Mouse (Mus musculus): ENCODE data around the gene Rhbdl3.

GRCm38 (mm10) chr11:80302536-80302935, 1.8 kb downstream of the Rhbdl3 start:
- TF ChIP-seq CTCF (IDR thresholded peaks at IDR 0.05) (no peak), POLR2A (IDR thresholded peaks at IDR 0.05; ENCODE audit: insufficient read depth, low read depth, low read length) (peak; percentile 55; the same call in 1 of the 2 replicates)
